Mouse (Mus musculus) T-helper 2 cell (primary cell): Measurements from ENCODE around the gene Grin3a.

Experiments used
- in situ Hi-C: fragments of 300-600 bp; cut with MboI, MseI; formaldehyde crosslinking; loops from one replicate; pipeline ENCODE4 v1.15.1; 2025; ENCODE audit warnings: high pct_unique_total_duplicates

Gene Grin3a

GRCm38 (mm10) chr4:49680171-49680875 lies 165.2 kb downstream of the Grin3a start:
- in situ Hi-C loops: no loop called here

GRCm38 (mm10) chr4:49676790-49677189 lies 168.8 kb downstream of the Grin3a start:
- in situ Hi-C loops: no loop called here

GRCm38 (mm10) chr4:49676071-49676470 lies 169.5 kb downstream of the Grin3a start:
- in situ Hi-C loops: no loop called here

- in situ Hi-C loops: no loop called here
These were observed 180.7 kb downstream of the Grin3a start for GRCm38 (mm10) chr4:49664850-49665249.

- in situ Hi-C loops: no loop called here
These were observed 183.3 kb downstream of the Grin3a start for GRCm38 (mm10) chr4:49662231-49662630.

- in situ Hi-C loops: no loop called here
These were observed 183.9 kb downstream of the Grin3a start for GRCm38 (mm10) chr4:49661664-49662063.

- in situ Hi-C loops: no loop called here
These were observed 186.1 kb downstream of the Grin3a start for GRCm38 (mm10) chr4:49659421-49659820.

GRCm38 (mm10) chr4:49639913-49640312 lies 205.6 kb downstream of the Grin3a start:
- in situ Hi-C loops: loop anchor here (25.0 kb wide), 1 partner anchor 1178 kb away; the partner anchor contains the start of gene Tex10

GRCm38 (mm10) chr4:49637821-49638220 lies 207.7 kb downstream of the Grin3a start:
- in situ Hi-C loops: loop anchor here (25.0 kb wide), 1 partner anchor 1176 kb away; the partner anchor contains the start of gene Tex10

- in situ Hi-C loops: loop anchor here (5.0 to 25.0 kb wide), 2 partner anchors 100 to 1170 kb away; partner anchors contain the start of gene Tex10
These were observed 213.4 kb downstream of the Grin3a start for GRCm38 (mm10) chr4:49632139-49632481.

GRCm38 (mm10) chr4:49631319-49632138 lies 214.0 kb downstream of the Grin3a start, which contains the start of gene Rnf20:
Gene Rnf20 (plus strand): TSS chr4:49632006.
- in situ Hi-C loops: loop anchor here (5.0 to 25.0 kb wide), 2 partner anchors 99 to 1169 kb away; partner anchors contain the start of gene Tex10

- in situ Hi-C loops: loop anchor here (25.0 kb wide), 1 partner anchor 1167 kb away; the partner anchor contains the start of gene Tex10
These were observed 216.6 kb downstream of the Grin3a start for GRCm38 (mm10) chr4:49628941-49629340.

GRCm38 (mm10) chr4:49626973-49627372 lies 218.6 kb downstream of the Grin3a start:
- in situ Hi-C loops: loop anchor here (25.0 kb wide), 1 partner anchor 1165 kb away; the partner anchor contains the start of gene Tex10

- in situ Hi-C loops: loop anchor here (5.0 to 25.0 kb wide), 2 partner anchors 53 to 1163 kb away; partner anchors contain the start of gene Tex10
These were observed 220.6 kb downstream of the Grin3a start for GRCm38 (mm10) chr4:49624969-49625368.

GRCm38 (mm10) chr4:49623916-49624315 lies 221.6 kb downstream of the Grin3a start:
- in situ Hi-C loops: loop anchor here (5.0 kb wide), 1 partner anchor 52 kb away; no protein-coding TSS in a partner anchor

GRCm38 (mm10) chr4:49622272-49622671 lies 223.3 kb downstream of the Grin3a start:
- in situ Hi-C loops: loop anchor here (5.0 kb wide), 1 partner anchor 50 kb away; no protein-coding TSS in a partner anchor

- in situ Hi-C loops: loop anchor here (5.0 kb wide), 1 partner anchor 48 kb away; no protein-coding TSS in a partner anchor
These were observed 225.7 kb downstream of the Grin3a start for GRCm38 (mm10) chr4:49619861-49620260.

- in situ Hi-C loops: no loop called here
These were observed 228.6 kb downstream of the Grin3a start for GRCm38 (mm10) chr4:49616924-49617323.
